Mouse (Mus musculus) lung, adult 2 months (tissue): ENCODE measurements around the gene 9230113P08Rik. TPM values are rescaled to one million over a fixed set of nuclear protein-coding genes. Genes with fewer than 3 reads are reported as not detected.
"Not testable (repeated sequence)": the region's sequence is repeated elsewhere in the genome, so short reads cannot be mapped to it uniquely, and the experiment has no call there.

Experiments
- DNase-seq: peaks from one replicate; pipeline ENCODE4 v3.0.0; 2022
- H3K4me1 ChIP-seq: fragments of 200-500 bp; 2 replicates; pipeline ENCODE4 v1.6.1; 2011; ENCODE audit warnings: low read length; ENCODE audit not compliant: control insufficient read depth, insufficient read depth
- H3K4me3 ChIP-seq: fragments of 200-500 bp; replicated peaks from 2 replicates; pipeline ENCODE3; 2011; ENCODE audit warnings: low read depth, mild to moderate bottlenecking, control low read depth, low read length; ENCODE audit errors: extremely low read depth
- CTCF ChIP-seq: fragments of 200-500 bp; IDR thresholded peaks from 2 replicates; pipeline ENCODE4 v1.5.1; 2011; ENCODE audit warnings: mild to moderate bottlenecking, low read length, control low read depth; ENCODE audit not compliant: insufficient read depth
- POLR2A ChIP-seq: fragments of 200-500 bp; IDR thresholded peaks from 2 replicates; pipeline ENCODE4 v1.6.1; 2011; ENCODE audit warnings: low read depth, mild to moderate bottlenecking, control low read depth, low read length, borderline replicate concordance; ENCODE audit errors: extremely low read depth
- WGBS: fragments of 180-500 bp; shearing (Covaris S2); methylation state at CpG from one replicate; pipeline ENCODE4 v1.1.7; 2018; 5-methylcytosine and 5-hydroxymethylcytosine counted together
- polyA plus RNA-seq: library from polyadenylated mRNA; depleted of rRNA; stranded (reverse); fragments of >200 nt; gene quantifications from 2 replicates; pipeline ENCODE4 v1.2.3, GENCODE M21; 2012; rRNA removed

The 9230113P08Rik gene
- polyA plus RNA-seq, result not detected in 2 replicates

- not testable (repeated sequence) for DNase-seq, H3K4me1 ChIP-seq, H3K4me3 ChIP-seq
These were observed at the start of gene 9230113P08Rik for GRCm38 (mm10) chr9:35908123-35908522. Gene 9230113P08Rik, plus strand, starts transcription at chr9:35908423.

- not testable (repeated sequence) for DNase-seq
- 43% methylated on average over 1 of the region's 1 CpGs for WGBS
These were observed 15.1 kb upstream of the 9230113P08Rik start for GRCm38 (mm10) chr9:35893112-35893511.

GRCm38 (mm10) chr9:35904494-35904893 is 3.7 kb upstream of the 9230113P08Rik start:
- WGBS, result 58% methylated on average over 2 of the region's 2 CpGs
- H3K4me1 ChIP-seq, result no peaks in the 10 kb centered on the region
- DNase-seq, result no peak
- no peak overlapping the region for H3K4me3 ChIP-seq
- TF ChIP-seq POLR2A, result no peak
- no peak for TF ChIP-seq CTCF

More at GRCm38 (mm10) chr9:35893112-35893511, 15.1 kb upstream of the 9230113P08Rik start:
- H3K4me1 ChIP-seq, H3K4me3 ChIP-seq: not testable (repeated sequence)

DNA sequence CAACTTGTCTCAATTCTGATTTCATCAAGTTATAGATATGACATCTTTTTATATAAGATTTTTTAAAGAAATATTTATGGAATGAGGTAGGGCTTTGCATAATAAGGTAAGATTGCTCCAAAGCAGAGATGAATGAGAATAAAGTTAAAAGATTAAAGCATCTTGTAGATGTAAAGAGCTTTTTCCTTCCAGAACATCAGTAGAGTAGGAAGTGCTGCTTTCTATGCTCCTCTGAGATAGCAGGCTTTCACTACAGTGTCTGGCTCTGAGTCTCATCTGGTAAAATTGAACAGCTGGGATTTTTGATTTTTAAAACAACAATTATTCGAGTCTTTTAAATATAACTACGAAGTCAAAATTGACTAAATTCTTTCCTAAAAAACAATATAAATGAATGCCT is 22.6 kb downstream of the 9230113P08Rik start:
- Histone ChIP-seq H3K4me1 (no peaks in the 10 kb centered on the region), H3K4me3 (no peak overlapping the region)
- WGBS, result 73% methylated on average over 2 of the region's 2 CpGs
- no peak for DNase-seq
- TF ChIP-seq POLR2A (no peak), CTCF (no peak)

Other genes with a start within 250 kb of the 9230113P08Rik start
- gene Pate1, start 221.0 kb upstream of the 9230113P08Rik start, polyA plus RNA-seq, result not detected in 2 replicates
- not detected in 2 replicates for gene Gm17677, start 167.4 kb upstream of the 9230113P08Rik start, polyA plus RNA-seq
- not detected in 2 replicates for gene Gm17727, start 130.3 kb upstream of the 9230113P08Rik start, polyA plus RNA-seq
- gene Gm27235, start 118.3 kb upstream of the 9230113P08Rik start, polyA plus RNA-seq, result not detected in 2 replicates
- not detected in 2 replicates for gene D730048I06Rik, start 118.3 kb upstream of the 9230113P08Rik start, polyA plus RNA-seq
- not detected in 2 replicates for gene 9230110F15Rik, start 64.3 kb upstream of the 9230113P08Rik start, polyA plus RNA-seq
- not detected in 2 replicates for gene Gm5916, start 220.4 kb downstream of the 9230113P08Rik start, polyA plus RNA-seq